Mouse (Mus musculus): Measurements from ENCODE around the gene Gulp1. TPM values are rescaled to one million over a fixed set of nuclear protein-coding genes. Genes with fewer than 3 reads are reported as not detected.

Gulp1 gene
- polyA plus RNA-seq, 1 experiment from 2014 or later, result 39.1 TPM

DNA sequence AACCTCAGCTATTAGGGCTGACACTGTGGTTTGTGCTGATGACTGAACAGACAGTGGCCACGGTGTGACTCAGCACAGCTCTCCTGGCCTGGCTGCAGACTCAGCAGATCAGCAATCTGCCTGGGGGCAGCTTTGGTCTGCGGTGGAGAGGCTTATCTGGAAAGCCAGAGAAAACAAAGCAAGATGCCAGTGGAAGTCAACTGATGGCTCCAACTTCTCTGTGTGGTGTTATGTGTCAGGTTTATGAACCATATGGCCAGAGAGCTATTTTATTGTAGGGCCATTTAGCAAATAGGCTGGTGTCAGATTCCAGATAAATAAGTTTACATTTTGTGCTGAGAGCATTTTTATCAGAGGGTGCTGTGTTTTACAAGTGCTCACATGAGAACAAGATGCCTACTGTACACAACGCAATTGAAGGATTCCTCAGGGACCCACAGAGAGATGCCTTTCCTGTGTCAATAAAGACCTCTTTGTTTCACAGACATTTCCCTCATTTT, 33.6 kb downstream of the Gulp1 start:
- no peaks in the 10 kb centered on the region for H3K36me3 ChIP-seq (ENCODE audit: control insufficient read depth, insufficient read depth, low read length)
- H3K27ac ChIP-seq (ENCODE audit: low read length), result 0 out of 2 replicates have a peak overlapping the region, but pooled peaks have one; percentile 4
- no peaks in the 10 kb centered on the region for H3K9me3 ChIP-seq (ENCODE audit: control insufficient read depth, low read length)
- H3K4me1 ChIP-seq (replicated peaks; ENCODE audit: control insufficient read depth, insufficient read depth, low read length), result no peaks in the 10 kb centered on the region; the same call in 1 of the 2 replicates
- ATAC-seq (ENCODE audit: low read depth), result peak; percentile 87
- H3K4me3 ChIP-seq (ENCODE audit: low read length), result no peak overlapping the region
- H3K4me2 ChIP-seq (ENCODE audit: low read depth, low read length), result no peak overlapping the region
- no peak overlapping the region for H3K9ac ChIP-seq (ENCODE audit: low read length)
- H3K27me3 ChIP-seq (ENCODE audit: control insufficient read depth, insufficient read depth, low read depth, low read length), result no peaks in the 10 kb centered on the region
- WGBS, result 6% methylated on average over 3 of the region's 3 CpGs

DNA sequence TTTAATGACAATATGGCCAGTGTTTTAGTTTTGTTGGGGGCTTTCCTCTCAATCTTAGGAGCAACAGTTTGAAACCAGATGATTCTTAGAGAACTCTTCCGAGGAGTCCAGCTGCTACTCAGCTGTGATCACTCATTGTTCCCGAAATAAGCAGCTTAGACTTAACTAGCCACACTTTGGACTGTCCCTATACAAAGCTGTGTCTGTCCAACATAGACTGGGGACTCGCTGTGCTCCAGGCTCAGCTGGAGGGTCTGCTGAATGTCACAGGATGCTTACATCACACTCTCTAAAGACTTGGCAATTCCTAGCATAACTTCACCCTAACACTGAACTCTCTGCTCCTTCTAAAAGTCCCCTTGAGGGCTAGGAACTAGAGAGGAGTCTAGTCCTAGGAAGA, 40.4 kb downstream of the Gulp1 start:
- Histone ChIP-seq H3K27ac (ENCODE audit: low read length) (peak overlapping the region; percentile 43; the same call in 1 of the 2 replicates), H3K4me2 (ENCODE audit: low read depth, low read length) (no peak overlapping the region), H3K9ac (ENCODE audit: low read length) (no peak overlapping the region), H3K36me3 (ENCODE audit: control insufficient read depth, insufficient read depth, low read length) (no peaks in the 10 kb centered on the region), H3K4me3 (ENCODE audit: low read length) (no peak overlapping the region), H3K9me3 (ENCODE audit: control insufficient read depth, low read length) (no peaks in the 10 kb centered on the region), H3K27me3 (ENCODE audit: control insufficient read depth, insufficient read depth, low read depth, low read length) (no peaks in the 10 kb centered on the region), H3K4me1 (replicated peaks; ENCODE audit: control insufficient read depth, insufficient read depth, low read length) (peaks cover 10% of the 10 kb centered on the region; the same call in 1 of the 2 replicates)
- WGBS, result 36% methylated on average over 3 of the region's 3 CpGs
- peak; percentile 98 for ATAC-seq (ENCODE audit: low read depth)

DNA sequence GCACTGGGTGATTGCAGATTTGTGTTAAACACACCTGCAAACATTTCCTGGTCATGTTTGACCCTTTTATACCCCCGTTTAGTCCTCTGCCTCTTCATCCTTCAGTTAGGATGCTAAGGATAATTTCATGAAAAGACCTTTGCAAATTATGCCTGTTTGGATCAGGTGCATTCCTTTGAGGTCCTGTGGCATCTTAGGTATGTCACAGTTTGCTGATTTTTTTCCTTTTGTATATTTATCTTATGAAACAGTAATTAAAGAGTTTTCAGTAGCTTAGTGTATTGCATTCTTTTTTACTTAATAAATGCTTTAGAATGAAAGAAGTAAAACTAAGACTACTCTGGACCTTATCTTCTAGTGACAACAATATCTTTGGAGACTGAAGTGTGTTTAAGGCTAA, 41.8 kb downstream of the Gulp1 start:
- WGBS, result 68% methylated on average over 1 of the region's 1 CpGs
- H3K9ac ChIP-seq (ENCODE audit: low read length), result no peak overlapping the region
- no peak overlapping the region; the same call in 1 of the 2 replicates for H3K27ac ChIP-seq (ENCODE audit: low read length)
- no peaks in the 10 kb centered on the region for H3K9me3 ChIP-seq (ENCODE audit: control insufficient read depth, low read length)
- ATAC-seq (ENCODE audit: low read depth), result no peak
- H3K36me3 ChIP-seq (ENCODE audit: control insufficient read depth, insufficient read depth, low read length), result no peaks in the 10 kb centered on the region
- no peak overlapping the region for H3K4me3 ChIP-seq (ENCODE audit: low read length)
- H3K27me3 ChIP-seq (ENCODE audit: control insufficient read depth, insufficient read depth, low read depth, low read length), result no peaks in the 10 kb centered on the region
- no peak overlapping the region for H3K4me2 ChIP-seq (ENCODE audit: low read depth, low read length)
- peaks cover 10% of the 10 kb centered on the region; the same call in 1 of the 2 replicates for H3K4me1 ChIP-seq (replicated peaks; ENCODE audit: control insufficient read depth, insufficient read depth, low read length)

DNA sequence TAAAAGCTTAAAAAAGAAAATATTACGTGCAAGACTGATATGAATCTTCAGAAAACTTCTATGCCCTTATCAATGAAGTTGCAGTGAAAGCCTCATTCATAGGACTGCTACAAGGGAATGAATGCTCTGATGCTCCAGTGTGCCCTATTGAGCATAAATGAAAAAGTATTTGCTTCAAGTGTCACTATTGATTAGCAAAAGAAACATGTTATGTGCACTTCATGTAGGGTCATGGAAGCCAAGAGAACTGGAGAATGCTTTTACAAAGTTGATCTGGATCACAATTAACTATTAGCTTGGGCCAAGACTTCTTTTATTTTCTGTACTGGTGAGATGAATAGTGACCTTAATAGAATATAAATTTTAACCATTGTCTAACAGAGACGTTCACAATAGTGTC, 47.0 kb downstream of the Gulp1 start:
- H3K27me3 ChIP-seq (ENCODE audit: control insufficient read depth, insufficient read depth, low read depth, low read length), result no peaks in the 10 kb centered on the region
- no peak for ATAC-seq (ENCODE audit: low read depth)
- no peak overlapping the region for H3K27ac ChIP-seq (ENCODE audit: low read length)
- no peak overlapping the region for H3K4me3 ChIP-seq (ENCODE audit: low read length)
- WGBS, result 79% methylated on average over 2 of the region's 2 CpGs
- no peaks in the 10 kb centered on the region for H3K36me3 ChIP-seq (ENCODE audit: control insufficient read depth, insufficient read depth, low read length)
- peaks cover 7% of the 10 kb centered on the region; the same call in 1 of the 2 replicates for H3K4me1 ChIP-seq (replicated peaks; ENCODE audit: control insufficient read depth, insufficient read depth, low read length)
- no peak overlapping the region for H3K4me2 ChIP-seq (ENCODE audit: low read depth, low read length)
- no peak overlapping the region for H3K9ac ChIP-seq (ENCODE audit: low read length)
- no peaks in the 10 kb centered on the region for H3K9me3 ChIP-seq (ENCODE audit: control insufficient read depth, low read length)

DNA sequence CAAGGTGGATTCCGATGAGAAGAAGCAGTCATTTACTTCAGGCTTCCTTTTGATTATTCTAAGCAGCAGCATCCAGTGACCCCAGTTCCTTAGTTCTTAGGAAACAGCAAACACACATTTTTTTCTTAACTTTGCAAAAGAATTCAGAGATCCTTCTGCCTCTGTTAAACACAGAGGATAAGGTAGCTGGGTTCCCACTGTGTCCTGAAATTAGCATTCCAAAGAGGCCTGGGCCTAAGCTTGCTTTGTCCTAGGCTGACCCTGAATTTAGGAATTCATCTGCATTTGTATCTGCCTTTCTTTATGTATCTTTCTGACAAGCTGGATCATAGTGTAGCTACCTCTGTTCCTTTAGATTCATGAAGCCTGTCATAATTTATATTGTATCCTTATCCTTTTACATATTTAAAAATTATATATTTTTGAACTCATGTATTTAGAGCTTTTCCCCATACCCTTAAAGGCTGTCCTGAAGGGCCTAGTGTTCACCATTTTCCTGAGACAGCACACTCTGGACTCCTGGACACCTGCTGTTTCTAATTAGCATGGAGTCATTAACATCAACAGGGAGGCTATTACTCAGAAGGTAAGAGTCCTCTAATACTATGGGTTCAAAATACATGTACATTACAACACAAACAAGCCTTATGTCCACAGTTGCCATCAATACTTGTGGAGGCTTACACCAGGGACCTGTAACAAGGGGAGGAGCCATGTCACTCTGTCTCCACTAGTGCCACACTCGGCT, 62.2 kb downstream of the Gulp1 start:
- 73% methylated on average over 2 of the region's 2 CpGs for WGBS

DNA sequence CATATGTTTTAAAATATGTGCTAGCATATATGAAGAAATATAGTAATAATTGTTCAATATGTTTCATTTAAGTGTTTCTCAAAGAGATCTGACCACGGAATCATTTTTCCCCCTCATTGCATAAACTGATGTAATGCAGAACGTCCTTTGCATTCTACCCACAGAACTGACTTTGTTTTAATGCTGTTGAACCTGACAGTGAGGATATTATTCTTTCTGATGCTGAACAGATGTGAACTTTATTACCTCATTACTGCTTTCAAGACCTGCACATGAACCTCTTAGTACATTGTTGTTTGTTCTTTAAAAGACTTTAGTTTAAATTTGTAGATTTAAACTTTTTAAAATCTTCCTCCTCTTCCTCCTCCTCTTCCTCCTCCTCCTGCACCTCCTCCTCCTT, 67.4 kb downstream of the Gulp1 start:
- H3K4me1 ChIP-seq (replicated peaks; ENCODE audit: control insufficient read depth, insufficient read depth, low read length), result no peaks in the 10 kb centered on the region
- H3K9me3 ChIP-seq (ENCODE audit: control insufficient read depth, low read length), result no peaks in the 10 kb centered on the region
- WGBS, result 61% methylated on average over 2 of the region's 2 CpGs
- H3K27me3 ChIP-seq (ENCODE audit: control insufficient read depth, insufficient read depth, low read depth, low read length), result no peaks in the 10 kb centered on the region
- H3K27ac ChIP-seq (ENCODE audit: low read length), result no peak overlapping the region
- ATAC-seq (ENCODE audit: low read depth), result no peak
- H3K4me3 ChIP-seq (ENCODE audit: low read length), result no peak overlapping the region
- H3K9ac ChIP-seq (ENCODE audit: low read length), result no peak overlapping the region
- no peak overlapping the region for H3K4me2 ChIP-seq (ENCODE audit: low read depth, low read length)
- H3K36me3 ChIP-seq (ENCODE audit: control insufficient read depth, insufficient read depth, low read length), result no peaks in the 10 kb centered on the region

More for the DNA sequence above, 62.2 kb downstream of the Gulp1 start:
- Histone ChIP-seq H3K4me2 (ENCODE audit: low read depth, low read length) (no peak overlapping the region), H3K4me1 (replicated peaks; ENCODE audit: control insufficient read depth, insufficient read depth, low read length) (no peaks in the 10 kb centered on the region), H3K27me3 (ENCODE audit: control insufficient read depth, insufficient read depth, low read depth, low read length) (no peaks in the 10 kb centered on the region), H3K4me3 (ENCODE audit: low read length) (no peak overlapping the region), H3K36me3 (ENCODE audit: control insufficient read depth, insufficient read depth, low read length) (no peaks in the 10 kb centered on the region), H3K27ac (ENCODE audit: low read length) (no peak overlapping the region), H3K9ac (ENCODE audit: low read length) (no peak overlapping the region), H3K9me3 (ENCODE audit: control insufficient read depth, low read length) (no peaks in the 10 kb centered on the region)
- ATAC-seq (ENCODE audit: low read depth), result no peak

DNA sequence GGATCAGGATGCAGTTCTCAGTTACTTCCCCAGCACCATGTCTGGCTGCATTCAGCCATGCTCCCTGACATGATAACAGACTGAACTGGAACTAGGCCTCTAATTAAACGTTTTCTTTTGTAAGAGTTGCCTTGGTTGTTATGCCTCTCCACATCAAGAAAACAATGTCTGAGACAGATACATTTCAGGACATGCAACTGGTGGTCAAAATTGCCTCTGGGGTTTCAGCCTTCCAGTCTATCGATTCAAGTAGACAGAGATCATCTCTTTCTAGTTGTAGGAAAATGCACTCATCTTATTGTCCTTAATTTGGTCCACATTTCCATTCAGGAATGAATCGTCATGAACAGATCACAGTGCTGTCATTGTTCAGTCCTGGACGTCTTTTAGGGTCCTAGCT, 83.2 kb downstream of the Gulp1 start:
- Histone ChIP-seq H3K4me1 (replicated peaks; ENCODE audit: control insufficient read depth, insufficient read depth, low read length) (no peaks in the 10 kb centered on the region), H3K4me2 (ENCODE audit: low read depth, low read length) (no peak overlapping the region), H3K36me3 (ENCODE audit: control insufficient read depth, insufficient read depth, low read length) (no peaks in the 10 kb centered on the region), H3K27ac (ENCODE audit: low read length) (no peak overlapping the region), H3K9me3 (ENCODE audit: control insufficient read depth, low read length) (no peaks in the 10 kb centered on the region), H3K9ac (ENCODE audit: low read length) (no peak overlapping the region), H3K27me3 (ENCODE audit: control insufficient read depth, insufficient read depth, low read depth, low read length) (no peaks in the 10 kb centered on the region), H3K4me3 (ENCODE audit: low read length) (no peak overlapping the region)
- no peak for ATAC-seq (ENCODE audit: low read depth)
- WGBS, result 47% methylated on average over 4 of the region's 4 CpGs

DNA sequence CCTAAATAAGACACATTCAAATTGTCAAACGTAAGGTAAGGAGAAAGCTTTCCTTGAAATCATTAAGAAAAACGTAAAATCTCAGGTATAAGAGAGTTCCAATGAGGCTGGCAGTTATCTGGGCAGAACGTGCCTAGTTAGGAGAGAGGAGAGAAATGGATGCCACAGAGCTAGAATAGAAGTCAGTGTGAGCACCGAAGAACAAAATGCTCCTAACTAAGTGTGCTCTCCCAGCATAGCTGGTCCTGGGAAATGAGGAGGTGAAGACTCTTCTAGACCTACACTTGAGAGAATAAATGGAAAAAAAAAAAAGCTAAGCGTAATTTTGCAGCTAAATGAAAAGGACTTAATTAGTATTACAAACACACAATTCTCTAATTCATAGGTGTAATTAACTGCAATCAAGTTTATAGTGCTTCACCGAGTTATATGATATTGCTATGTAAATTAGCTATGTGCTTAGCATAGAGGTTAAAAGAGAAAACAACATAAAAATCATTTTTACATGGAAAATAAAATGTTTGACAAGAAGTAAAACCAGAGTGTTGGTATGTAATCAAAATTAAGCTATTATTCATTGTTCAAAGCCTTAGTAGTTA, 94.5 kb downstream of the Gulp1 start:
- H3K27ac ChIP-seq (ENCODE audit: low read length), result no peak overlapping the region
- no peaks in the 10 kb centered on the region for H3K4me1 ChIP-seq (replicated peaks; ENCODE audit: control insufficient read depth, insufficient read depth, low read length)
- no peak for ATAC-seq (ENCODE audit: low read depth)
- no peaks in the 10 kb centered on the region for H3K27me3 ChIP-seq (ENCODE audit: control insufficient read depth, insufficient read depth, low read depth, low read length)
- no peak overlapping the region for H3K4me2 ChIP-seq (ENCODE audit: low read depth, low read length)
- no peak overlapping the region for H3K9ac ChIP-seq (ENCODE audit: low read length)
- 91% methylated on average over 6 of the region's 6 CpGs for WGBS
- no peaks in the 10 kb centered on the region for H3K36me3 ChIP-seq (ENCODE audit: control insufficient read depth, insufficient read depth, low read length)
- no peaks in the 10 kb centered on the region for H3K9me3 ChIP-seq (ENCODE audit: control insufficient read depth, low read length)
- no peak overlapping the region for H3K4me3 ChIP-seq (ENCODE audit: low read length)

DNA sequence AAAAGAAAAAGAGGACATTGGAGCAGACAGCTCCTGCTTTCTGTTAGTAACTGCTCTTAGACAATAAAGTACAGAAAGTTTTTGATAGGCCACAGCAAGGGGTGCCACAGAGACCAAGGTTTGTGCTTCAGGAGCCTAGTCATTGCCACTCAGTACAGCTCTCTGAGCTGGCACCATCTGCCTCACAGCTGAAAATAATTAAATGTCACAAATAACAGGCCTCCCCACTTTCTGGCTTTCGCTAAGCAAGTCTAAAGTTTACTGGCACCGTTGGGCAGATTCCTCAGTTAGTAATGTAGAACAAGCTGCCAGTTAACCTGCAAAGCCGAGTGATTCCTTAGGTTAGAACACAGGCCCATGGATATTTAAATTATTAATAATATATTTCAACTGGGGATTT, 127.7 kb downstream of the Gulp1 start:
- no peak for ATAC-seq (ENCODE audit: low read depth)
- H3K36me3 ChIP-seq (ENCODE audit: control insufficient read depth, insufficient read depth, low read length), result no peaks in the 10 kb centered on the region
- no peaks in the 10 kb centered on the region for H3K27me3 ChIP-seq (ENCODE audit: control insufficient read depth, insufficient read depth, low read depth, low read length)
- no peaks in the 10 kb centered on the region for H3K4me1 ChIP-seq (replicated peaks; ENCODE audit: control insufficient read depth, insufficient read depth, low read length)
- 62% methylated on average over 3 of the region's 3 CpGs for WGBS
- no peak overlapping the region for H3K27ac ChIP-seq (ENCODE audit: low read length)
- no peak overlapping the region for H3K4me3 ChIP-seq (ENCODE audit: low read length)
- no peak overlapping the region for H3K4me2 ChIP-seq (ENCODE audit: low read depth, low read length)
- H3K9me3 ChIP-seq (ENCODE audit: control insufficient read depth, low read length), result no peaks in the 10 kb centered on the region
- no peak overlapping the region for H3K9ac ChIP-seq (ENCODE audit: low read length)
